In genomic region chr17:24667416-24667815, GRCm38 (mm10) we compare ENCODE assay signal across 10 mouse cellular contexts. TPM values are rescaled to one million over a fixed set of nuclear protein-coding genes. Genes with fewer than 3 reads are reported as not detected.
DNase-seq lines count a peak whose midpoint lies in the region; ATAC-seq and TF ChIP-seq lines count a peak whose summit lies in the region.
"Had no signal": no experiment of that assay in that cellular context is flagged by ENCODE, and none has a peak within 500 bp of the region (broad histone marks: within the 10 kb centered on the region; RNA-seq: fewer than 3 reads in every experiment).

No protein-coding gene starts in this region.

- H3K4me1 ChIP-seq in forebrain, embryonic 14.5 days (ENCODE audit: control insufficient read depth, insufficient read depth, low read length) = peaks cover 18% of the 10 kb centered on the region
- peaks cover 33% of the 10 kb centered on the region for H3K4me1 ChIP-seq in forebrain, embryonic 13.5 days
- H3K4me1 ChIP-seq in testis, adult 2 months (ENCODE audit: control insufficient read depth, insufficient read depth, low read length) = peaks cover 7% of the 10 kb centered on the region
- peaks cover 22% of the 10 kb centered on the region for H3K4me1 ChIP-seq in intestine, embryonic 16.5 days (ENCODE audit: control insufficient read depth, insufficient read depth, low read length)

- WGBS in forebrain, embryonic 14.5 days = 36% methylated on average over 6 of the region's 6 CpGs
- WGBS in forebrain, embryonic 13.5 days = 38% methylated on average over 6 of the region's 6 CpGs
- WGBS in intestine, embryonic 16.5 days = 23% methylated on average over 6 of the region's 6 CpGs

- peak; percentile 66 for DNase-seq in forebrain, embryonic 14.5 days (ENCODE audit: low spot score)
- no peak for DNase-seq in testis, postnatal 10 days (ENCODE audit: low spot score)
- peak; percentile 75 to 79 for DNase-seq in cerebellum, postnatal 36 days
- peak; percentile 55 for DNase-seq in urinary bladder, postnatal 25 days (ENCODE audit: low spot score)

- H3K9ac ChIP-seq in forebrain, embryonic 14.5 days (ENCODE audit: low read length) = no peak overlapping the region
- no peak overlapping the region for H3K9ac ChIP-seq in forebrain, embryonic 13.5 days
- H3K9ac ChIP-seq in intestine, embryonic 16.5 days (ENCODE audit: low read depth, low read length) = no peak overlapping the region
- H3K9ac ChIP-seq: neural tube, embryonic 13.5 days had no signal

- ATAC-seq in forebrain, embryonic 14.5 days = no peak
- ATAC-seq in forebrain, embryonic 13.5 days = no peak
- ATAC-seq in intestine, embryonic 16.5 days = peak; percentile 17; the same call in 1 of the 2 replicates
- peak; percentile 72 for ATAC-seq in megakaryocyte progenitor cell, adult 5-6 weeks (replicated peaks; ENCODE audit: poor library complexity)

- H3K27ac ChIP-seq in forebrain, embryonic 14.5 days (ENCODE audit: low read depth, low read length) = no peak overlapping the region
- no peak overlapping the region for H3K27ac ChIP-seq in forebrain, embryonic 13.5 days
- H3K27ac ChIP-seq in testis, adult 2 months (ENCODE audit: control insufficient read depth, insufficient read depth, low read depth, low read length) = no peak overlapping the region
- H3K27ac ChIP-seq in intestine, embryonic 16.5 days (ENCODE audit: low read length) = no peak overlapping the region
- H3K27ac ChIP-seq: neural tube, embryonic 13.5 days had no signal

- no peaks in the 10 kb centered on the region for H3K9me3 ChIP-seq in forebrain, embryonic 14.5 days (replicated peaks; ENCODE audit: control insufficient read depth, low read length)
- H3K9me3 ChIP-seq in forebrain, embryonic 13.5 days (replicated peaks) = no peaks in the 10 kb centered on the region
- H3K9me3 ChIP-seq in intestine, embryonic 16.5 days (ENCODE audit: control insufficient read depth, low read length) = no peaks in the 10 kb centered on the region
- H3K9me3 ChIP-seq: neural tube, embryonic 13.5 days had no signal

- no peaks in the 10 kb centered on the region for H3K27me3 ChIP-seq in forebrain, embryonic 14.5 days (replicated peaks; ENCODE audit: control insufficient read depth, insufficient read depth, low read length)
- no peaks in the 10 kb centered on the region for H3K27me3 ChIP-seq in forebrain, embryonic 13.5 days
- no peaks in the 10 kb centered on the region for H3K27me3 ChIP-seq in testis, adult 2 months (ENCODE audit: control insufficient read depth, insufficient read depth, low read length)
- no peaks in the 10 kb centered on the region; the same call in 1 of the 2 replicates for H3K27me3 ChIP-seq in intestine, embryonic 16.5 days (replicated peaks; ENCODE audit: control insufficient read depth, insufficient read depth, low read length)

- no peak overlapping the region for H3K4me3 ChIP-seq in forebrain, embryonic 14.5 days (ENCODE audit: low read depth, low read length)
- no peak overlapping the region for H3K4me3 ChIP-seq in forebrain, embryonic 13.5 days
- H3K4me3 ChIP-seq in testis, adult 2 months (ENCODE audit: control insufficient read depth, low read depth, low read length) = no peak overlapping the region
- H3K4me3 ChIP-seq in intestine, embryonic 16.5 days (ENCODE audit: low read length) = no peak overlapping the region
- H3K4me3 ChIP-seq: neural tube, embryonic 13.5 days had no signal

- no peak overlapping the region for H3K4me2 ChIP-seq in forebrain, embryonic 14.5 days (ENCODE audit: low read length)
- H3K4me2 ChIP-seq in forebrain, embryonic 13.5 days = no peak overlapping the region
- H3K4me2 ChIP-seq in intestine, embryonic 16.5 days (ENCODE audit: low read depth, low read length) = no peak overlapping the region
- H3K4me2 ChIP-seq: neural tube, embryonic 13.5 days had no signal

- H3K36me3 ChIP-seq in forebrain, embryonic 14.5 days (ENCODE audit: control insufficient read depth, insufficient read depth, low read length) = no peaks in the 10 kb centered on the region
- no peaks in the 10 kb centered on the region for H3K36me3 ChIP-seq in forebrain, embryonic 13.5 days (ENCODE audit: poor library complexity, severe bottlenecking)
- H3K36me3 ChIP-seq in testis, adult 2 months (ENCODE audit: control insufficient read depth, insufficient read depth, low read length) = no peaks in the 10 kb centered on the region
- H3K36me3 ChIP-seq in intestine, embryonic 16.5 days (ENCODE audit: control insufficient read depth, insufficient read depth, low read length) = no peaks in the 10 kb centered on the region
- H3K36me3 ChIP-seq: neural tube, embryonic 13.5 days had no signal

- peak; percentile 22; the same call in 1 of the 2 replicates for TF ChIP-seq CTCF in testis, adult 2 months (IDR thresholded peaks at IDR 0.05; ENCODE audit: control insufficient read depth, insufficient read depth, insufficient replicate concordance, low read depth, low read length)

- TF ChIP-seq POLR2A in testis, adult 2 months (IDR thresholded peaks at IDR 0.05; ENCODE audit: control insufficient read depth, low read depth, low read length) = no peak

RNA-seq across cellular contexts. Expression of gene Zfp598, which starts 2.1 kb away (rescaled TPM):
- 14.9 and 19.7 TPM in 2 replicates for polyA plus RNA-seq in forebrain, embryonic 14.5 days (2014; fragmentation: Nextera tagmentation; extraction: Ambion mirVana)
- polyA plus RNA-seq in forebrain, embryonic 13.5 days (2015; fragmentation: Nextera tagmentation; extraction: Ambion mirVana) = 14.9 and 16.2 TPM in 2 replicates
- 45.4 and 50.0 TPM in 2 replicates for polyA plus RNA-seq in testis, adult 2 months (2012; rRNA removed)
- 11.0 and 15.4 TPM in 2 replicates for polyA plus RNA-seq in intestine, embryonic 16.5 days (2015; fragmentation: Nextera tagmentation; extraction: Ambion mirVana)
- 25.0 and 29.1 TPM in 2 replicates for total RNA-seq in megakaryocyte progenitor cell, adult 5-6 weeks (2015)
- total RNA-seq in megakaryocyte progenitor cell, adult 5-6 weeks (2017) = 21.3 and 22.6 TPM in 2 replicates

RNA-seq across cellular contexts. Expression of gene Npw, which starts 9.2 kb away (rescaled TPM):
- not detected in 2 replicates for polyA plus RNA-seq in forebrain, embryonic 14.5 days (2014; fragmentation: Nextera tagmentation; extraction: Ambion mirVana)
- polyA plus RNA-seq in forebrain, embryonic 13.5 days (2015; fragmentation: Nextera tagmentation; extraction: Ambion mirVana) = not detected in 2 replicates
- polyA plus RNA-seq in testis, adult 2 months (2012; rRNA removed) = 0.19 TPM in 1 of 2 replicates, not detected in the other
- polyA plus RNA-seq in intestine, embryonic 16.5 days (2015; fragmentation: Nextera tagmentation; extraction: Ambion mirVana) = 0.29 TPM in 1 of 2 replicates, not detected in the other
- total RNA-seq in megakaryocyte progenitor cell, adult 5-6 weeks (2015) = not detected in 2 replicates
- not detected in 2 replicates for total RNA-seq in megakaryocyte progenitor cell, adult 5-6 weeks (2017)
- polyA plus RNA-seq: heart, embryonic 16.5 days; neural tube, embryonic 13.5 days had no signal

RNA-seq across cellular contexts. Expression of gene Slc9a3r2, which starts 17.3 kb away (rescaled TPM):
- polyA plus RNA-seq in forebrain, embryonic 14.5 days (2014; fragmentation: Nextera tagmentation; extraction: Ambion mirVana) = 22.4 and 31.3 TPM in 2 replicates
- 15.0 and 16.0 TPM in 2 replicates for polyA plus RNA-seq in forebrain, embryonic 13.5 days (2015; fragmentation: Nextera tagmentation; extraction: Ambion mirVana)
- 3.3 and 3.9 TPM in 2 replicates for polyA plus RNA-seq in testis, adult 2 months (2012; rRNA removed)
- 37.5 and 38.6 TPM in 2 replicates for polyA plus RNA-seq in intestine, embryonic 16.5 days (2015; fragmentation: Nextera tagmentation; extraction: Ambion mirVana)
- total RNA-seq in megakaryocyte progenitor cell, adult 5-6 weeks (2015) = 1.2 and 2.6 TPM in 2 replicates
- total RNA-seq in megakaryocyte progenitor cell, adult 5-6 weeks (2017) = 1.4 and 1.6 TPM in 2 replicates

RNA-seq across cellular contexts. Expression of gene Syngr3, which starts 22.3 kb away (rescaled TPM):
- 105 and 136 TPM in 2 replicates for polyA plus RNA-seq in forebrain, embryonic 14.5 days (2014; fragmentation: Nextera tagmentation; extraction: Ambion mirVana)
- polyA plus RNA-seq in forebrain, embryonic 13.5 days (2015; fragmentation: Nextera tagmentation; extraction: Ambion mirVana) = 61.0 and 68.7 TPM in 2 replicates
- 0.20 and 0.30 TPM in 2 replicates for polyA plus RNA-seq in testis, adult 2 months (2012; rRNA removed)
- 6.0 and 6.9 TPM in 2 replicates for polyA plus RNA-seq in intestine, embryonic 16.5 days (2015; fragmentation: Nextera tagmentation; extraction: Ambion mirVana)
- total RNA-seq in megakaryocyte progenitor cell, adult 5-6 weeks (2015) = not detected in 2 replicates
- total RNA-seq in megakaryocyte progenitor cell, adult 5-6 weeks (2017) = not detected in 2 replicates

RNA-seq across cellular contexts. Expression of gene Gfer, which starts 28.5 kb away (rescaled TPM):
- polyA plus RNA-seq in forebrain, embryonic 14.5 days (2014; fragmentation: Nextera tagmentation; extraction: Ambion mirVana) = 36.5 and 37.7 TPM in 2 replicates
- polyA plus RNA-seq in forebrain, embryonic 13.5 days (2015; fragmentation: Nextera tagmentation; extraction: Ambion mirVana) = 40.7 and 42.5 TPM in 2 replicates
- 144 and 150 TPM in 2 replicates for polyA plus RNA-seq in testis, adult 2 months (2012; rRNA removed)
- 47.3 and 48.5 TPM in 2 replicates for polyA plus RNA-seq in intestine, embryonic 16.5 days (2015; fragmentation: Nextera tagmentation; extraction: Ambion mirVana)
- total RNA-seq in megakaryocyte progenitor cell, adult 5-6 weeks (2015) = 22.4 and 23.6 TPM in 2 replicates
- 37.2 and 62.7 TPM in 2 replicates for total RNA-seq in megakaryocyte progenitor cell, adult 5-6 weeks (2017)

Comparison
In these comparisons a context has a peak if more than half of its experiments do, and no peak if none do; other contexts are left out.
1. ATAC-seq: peak in intestine, embryonic 16.5 days (single experiment) and megakaryocyte progenitor cell, adult 5-6 weeks (single experiment); none in forebrain, embryonic 14.5 days (single experiment) and forebrain, embryonic 13.5 days (single experiment).